Mouse (Mus musculus) liver (tissue): ENCODE measurements around the gene Dctn1.

ENCODE experiments used
- DNase-seq: peaks from one replicate; pipeline ENCODE4 v3.0.0-alpha.2; 2020; ENCODE audit warnings: mixed read lengths

Dctn1 gene

DNA sequence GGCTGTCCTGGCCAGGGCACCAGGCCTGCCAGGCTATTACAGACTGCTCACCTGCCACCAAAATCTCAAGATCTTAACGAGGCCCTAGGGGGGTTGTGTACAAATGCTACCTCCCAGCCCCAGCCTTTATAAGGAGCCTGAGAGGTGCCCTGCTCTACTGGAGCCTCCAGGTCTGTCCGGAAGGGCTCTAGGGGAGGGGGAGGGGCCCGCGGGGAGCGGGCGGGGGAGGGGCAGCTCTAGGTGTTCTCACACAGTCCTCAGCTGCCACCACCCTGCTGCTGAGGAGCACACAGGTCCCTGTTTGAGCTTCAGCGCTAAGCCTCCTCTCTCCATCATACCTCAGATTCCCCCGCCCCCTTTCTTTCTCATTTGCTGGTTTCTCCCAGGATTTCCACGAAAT, 71.4 kb downstream of the Dctn1 start:
- DNase-seq, result no peak

GRCm38 (mm10) chr6:83244422-83245061, 78.8 kb downstream of the Dctn1 start:
- DNase-seq, result no peak

- no peak for DNase-seq
Observed at GRCm38 (mm10) chr6:83245134-83245533, 79.4 kb downstream of the Dctn1 start.

DNA sequence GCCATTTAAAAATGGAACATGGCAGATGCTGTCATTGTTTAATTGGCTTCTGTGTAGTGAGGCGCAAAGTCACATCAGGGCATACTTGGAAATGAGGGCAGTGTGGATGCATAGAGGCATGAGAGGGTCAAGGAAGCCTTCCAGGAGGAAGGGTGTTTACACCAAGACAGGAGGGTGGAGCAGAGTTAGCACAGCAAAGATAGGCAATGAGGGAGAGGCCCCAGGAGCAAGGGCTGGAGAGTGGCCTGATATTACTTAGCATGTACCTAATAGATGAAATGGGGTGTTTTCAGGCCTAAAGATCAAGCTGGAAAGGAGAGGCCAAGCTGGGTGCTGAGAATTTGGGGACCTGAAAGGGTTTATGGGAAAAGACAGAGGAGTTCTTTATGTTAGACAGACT, 80.3 kb downstream of the Dctn1 start:
- DNase-seq, result peak; percentile 83

GRCm38 (mm10) chr6:83246750-83247149, 81.0 kb downstream of the Dctn1 start:
- peak; percentile 56 for DNase-seq

DNA sequence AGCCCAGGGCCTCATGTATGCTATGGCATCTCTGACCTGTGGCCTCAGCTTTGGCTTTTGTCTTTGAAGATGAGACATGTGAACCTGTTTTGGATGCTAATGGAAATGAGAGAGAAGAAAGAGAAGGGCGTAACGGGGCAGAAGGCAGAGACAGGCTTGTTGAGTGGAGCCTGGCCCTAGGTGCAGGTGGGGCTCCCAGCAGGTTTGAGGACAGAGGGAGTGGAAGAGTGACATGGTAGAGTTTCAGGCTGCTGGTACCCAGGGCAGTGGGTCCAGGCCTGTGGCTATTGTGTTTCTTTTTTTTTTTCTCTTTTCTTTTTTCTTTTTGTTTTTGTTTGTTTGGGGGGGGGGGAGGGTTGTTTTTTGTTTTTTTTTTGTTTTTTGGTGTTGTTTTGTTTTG, 81.4 kb downstream of the Dctn1 start:
- peak; percentile 43 for DNase-seq
